Mouse (Mus musculus) bone marrow macrophage, adult 2 months (primary cell): ENCODE results near the gene Rab7.

Experiments
- CTCF ChIP-seq: IDR thresholded peaks from 2 replicates; pipeline ENCODE4 v1.5.1; 2012; ENCODE audit warnings: low read depth, mild to moderate bottlenecking, low read length, moderate library complexity
- POLR2A ChIP-seq: IDR thresholded peaks from 2 replicates; pipeline ENCODE4 v1.6.1; 2012; ENCODE audit warnings: mild to moderate bottlenecking, low read depth, low read length, borderline replicate concordance

DNA sequence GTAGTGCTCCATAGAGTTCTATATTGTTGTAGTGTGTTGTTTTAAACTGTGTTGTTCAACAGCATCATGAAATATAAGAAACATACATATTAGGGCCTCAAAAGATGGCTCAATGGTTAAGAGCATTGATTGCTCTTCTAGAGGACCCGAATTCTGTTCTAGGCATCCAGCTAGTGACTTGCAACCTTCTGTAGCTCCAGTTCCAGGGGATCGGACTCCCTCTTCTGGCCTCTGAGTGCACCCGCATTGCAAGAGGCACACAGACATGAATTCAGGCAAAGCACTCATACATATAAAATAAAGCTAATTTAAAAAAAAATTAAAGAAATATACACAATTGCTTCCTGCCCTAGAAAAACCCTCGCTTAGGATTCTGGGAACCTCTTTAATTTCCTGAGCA is 16.3 kb upstream of the Rab7 start:
- TF ChIP-seq CTCF (no peak), POLR2A (no peak)
